Mouse (Mus musculus) heart, adult 9 months (tissue): ENCODE measurements at regions not wholly inside any gene's neighbourhood (a gene's known extent, or its start where the extent isn't known, plus 50 kb on each side); places are given as distances from the start of the nearest gene placed in this dataset.

Experiments
- DNase-seq, 2 experiments: peaks; one replicate each; pipeline ENCODE4 v3.0.0; 2022; ENCODE audit warnings: low spot score in 2 of 2

DNA sequence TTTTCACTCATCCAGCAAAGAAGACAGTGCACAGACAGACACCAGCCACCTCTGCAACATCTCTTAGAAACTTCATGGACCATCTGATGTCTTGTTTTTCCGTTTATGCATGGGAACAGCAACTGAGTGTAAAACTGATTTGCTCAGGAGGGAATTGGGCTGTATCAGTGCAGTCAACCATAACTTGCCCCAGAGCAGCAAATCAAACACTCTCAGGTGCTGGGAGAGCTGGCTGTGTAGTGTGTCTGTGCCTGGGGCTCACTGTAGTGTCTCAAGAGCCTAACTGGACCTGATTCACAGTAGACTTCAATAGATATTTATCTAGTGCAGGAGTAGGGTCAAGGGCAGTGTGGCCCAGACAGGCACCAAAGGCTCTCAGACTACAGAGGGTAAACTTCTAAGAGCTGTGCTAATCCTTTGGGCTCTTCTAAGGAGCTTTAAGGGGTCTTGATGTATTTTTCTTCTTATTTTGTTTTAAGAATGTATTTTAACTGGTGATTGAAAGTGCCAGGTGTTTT is 50.3 kb upstream of the C1qtnf3 start:
- DNase-seq: no peak
